Mouse (Mus musculus) MEL (cell line): ENCODE measurements around the gene Sec24d. TPM values are rescaled to one million over a fixed set of nuclear protein-coding genes. Genes with fewer than 3 reads are reported as not detected.
"Not testable (repeated sequence)": the region's sequence is repeated elsewhere in the genome, so short reads cannot be mapped to it uniquely, and the experiment has no call there.

Experiments
- DNase-seq: peaks from one replicate; pipeline ENCODE4 v3.0.0; 2011; ENCODE audit warnings: low read depth, low spot score
- H3K27ac ChIP-seq: 2 replicates; pipeline ENCODE4 v1.5.1; 2012; ENCODE audit warnings: low read depth, mild to moderate bottlenecking, control low read depth, low read length, moderate library complexity; ENCODE audit not compliant: control insufficient read depth
- H3K27me3 ChIP-seq, 2 experiments: fragments of 150-350 bp in 1 of 2; sonication (generic) in 1 of 2; 2 replicates each; pipeline ENCODE4 v1.6.1; 2012; ENCODE audit warnings: low read length in 2 of 2, mild to moderate bottlenecking in 2 of 2, improper control_type of control experiment in 1 of 2, moderate library complexity in 1 of 2; ENCODE audit not compliant: insufficient read depth in 2 of 2, control insufficient read depth in 1 of 2
- H3K36me3 ChIP-seq, 2 experiments: 2 replicates each; pipeline ENCODE4 v1.6.1; 2012 to 2014; ENCODE audit warnings: low read length in 2 of 2, improper control_type of control experiment in 1 of 2, inconsistent platforms in 1 of 2, mild to moderate bottlenecking in 1 of 2; ENCODE audit not compliant: insufficient read depth in 2 of 2, control insufficient read depth in 1 of 2
- H3K4me1 ChIP-seq, 2 experiments: fragments of 150-350 bp in 1 of 2; sonication (generic) in 1 of 2; 2 replicates each; pipeline ENCODE4 v1.6.1; 2012; ENCODE audit warnings: low read length in 2 of 2, improper control_type of control experiment in 1 of 2, mild to moderate bottlenecking in 1 of 2; ENCODE audit not compliant: insufficient read depth in 2 of 2, control insufficient read depth in 1 of 2
- H3K4me3 ChIP-seq, 2 experiments: fragments of 150-350 bp in 1 of 2; sonication (generic) in 1 of 2; 2 replicates each; pipeline ENCODE4 v1.5.1; 2012; ENCODE audit warnings: low read depth in 2 of 2, low read length in 2 of 2, mild to moderate bottlenecking in 2 of 2, moderate library complexity in 2 of 2, control low read depth in 1 of 2, improper control_type of control experiment in 1 of 2; ENCODE audit not compliant: control insufficient read depth in 1 of 2, insufficient read depth in 1 of 2
- H3K79me2 ChIP-seq: 2 replicates; pipeline ENCODE4 v1.6.1; 2012; ENCODE audit warnings: mild to moderate bottlenecking, low read length, moderate library complexity; ENCODE audit not compliant: control insufficient read depth, poor library complexity, insufficient read depth
- H3K9ac ChIP-seq: 2 replicates; pipeline ENCODE4 v1.6.1; 2012; ENCODE audit warnings: low read depth, mild to moderate bottlenecking, control low read depth, low read length, moderate library complexity; ENCODE audit not compliant: control insufficient read depth, poor library complexity, severe bottlenecking
- H3K9me3 ChIP-seq: fragments of 150-350 bp; sonication (generic); replicated peaks from 2 replicates; pipeline ENCODE4 v1.6.1; 2012; ENCODE audit warnings: mild to moderate bottlenecking, low read length, improper control_type of control experiment, moderate library complexity; ENCODE audit not compliant: insufficient read depth
- BHLHE40 ChIP-seq: IDR thresholded peaks from 2 replicates; pipeline ENCODE4 v1.6.1; 2012; ENCODE audit warnings: low read depth, mild to moderate bottlenecking, inconsistent platforms, low read length, improper control_type of control experiment, borderline replicate concordance
- CHD1 ChIP-seq: IDR thresholded peaks from 2 replicates; pipeline ENCODE4 v1.6.1; 2012; ENCODE audit warnings: low read depth, mild to moderate bottlenecking, inconsistent platforms, low read length, improper control_type of control experiment
- CHD2 ChIP-seq: IDR thresholded peaks from 2 replicates; pipeline ENCODE4 v1.6.1; 2011; ENCODE audit warnings: low read length, improper control_type of control experiment
- CTCF ChIP-seq, 3 experiments: IDR thresholded peaks in 2 of 3; conservative IDR thresholded peaks in 1 of 3; 2 replicates each; pipeline ENCODE4 v1.5.1; 2011 to 2012; ENCODE audit warnings: low read length in 3 of 3, low read depth in 2 of 3, mild to moderate bottlenecking in 2 of 3, improper control_type of control experiment in 1 of 3, inconsistent platforms in 1 of 3, mixed read lengths in 1 of 3, moderate library complexity in 1 of 3; ENCODE audit not compliant: control insufficient read depth in 1 of 3, insufficient read depth in 1 of 3, poor library complexity in 1 of 3, severe bottlenecking in 1 of 3
- EP300 ChIP-seq, 2 experiments: IDR thresholded peaks; 2 replicates each; pipeline ENCODE4 v1.6.1; 2011; ENCODE audit warnings: improper control_type of control experiment in 2 of 2, low read length in 2 of 2, low read depth in 1 of 2, mild to moderate bottlenecking in 1 of 2
- ETS1 ChIP-seq: IDR thresholded peaks from 2 replicates; pipeline ENCODE4 v1.6.1; 2012; ENCODE audit warnings: low read depth, mild to moderate bottlenecking, inconsistent platforms, low read length, improper control_type of control experiment, moderate library complexity
- GABPA ChIP-seq: IDR thresholded peaks from 2 replicates; pipeline ENCODE4 v1.6.1; 2012; ENCODE audit warnings: low read depth, mild to moderate bottlenecking, inconsistent platforms, low read length, improper control_type of control experiment, moderate library complexity
- HCFC1 ChIP-seq: IDR thresholded peaks from 2 replicates; pipeline ENCODE4 v1.6.1; 2012; ENCODE audit warnings: low read depth, mild to moderate bottlenecking, inconsistent platforms, low read length, improper control_type of control experiment, moderate library complexity
- KAT2A ChIP-seq: conservative IDR thresholded peaks from 2 replicates; pipeline ENCODE4 v1.6.1; 2012; ENCODE audit warnings: low read depth, low read length, improper control_type of control experiment, inconsistent platforms
- MAX ChIP-seq: IDR thresholded peaks from 2 replicates; pipeline ENCODE4 v1.6.1; 2011; ENCODE audit warnings: low read length, improper control_type of control experiment
- MYC ChIP-seq: IDR thresholded peaks from 2 replicates; pipeline ENCODE4 v1.6.1; 2011; ENCODE audit warnings: low read depth, mild to moderate bottlenecking, low read length, improper control_type of control experiment, moderate library complexity
- POLR2A ChIP-seq, 2 experiments: IDR thresholded peaks; 2 replicates each; pipeline ENCODE4 v1.6.1; 2011 to 2012; ENCODE audit warnings: low read length in 2 of 2, mild to moderate bottlenecking in 2 of 2, control low read depth in 1 of 2, improper control_type of control experiment in 1 of 2, low read depth in 1 of 2, moderate library complexity in 1 of 2; ENCODE audit not compliant: control insufficient read depth in 1 of 2, insufficient read depth in 1 of 2, poor library complexity in 1 of 2
- SIN3A ChIP-seq: IDR thresholded peaks from 2 replicates; pipeline ENCODE4 v1.6.1; 2012; ENCODE audit warnings: low read length, improper control_type of control experiment, inconsistent platforms
- TAL1 ChIP-seq: IDR thresholded peaks from 2 replicates; pipeline ENCODE4 v1.6.1; 2012; ENCODE audit warnings: mild to moderate bottlenecking, inconsistent platforms, low read length, moderate library complexity, mixed read lengths
- TBP ChIP-seq: IDR thresholded peaks from 2 replicates; pipeline ENCODE4 v1.8.0; 2011; ENCODE audit warnings: low read depth, low read length, improper control_type of control experiment
- USF1 ChIP-seq: IDR thresholded peaks from 2 replicates; pipeline ENCODE4 v1.6.1; 2014; ENCODE audit warnings: low read depth, mild to moderate bottlenecking, inconsistent platforms, low read length, improper control_type of control experiment, moderate library complexity
- USF2 ChIP-seq, 2 experiments: IDR thresholded peaks; 2 replicates each; pipeline ENCODE4 v1.6.1; 2011 to 2012; ENCODE audit warnings: improper control_type of control experiment in 2 of 2, low read length in 2 of 2, borderline replicate concordance in 1 of 2, inconsistent platforms in 1 of 2, low read depth in 1 of 2, mild to moderate bottlenecking in 1 of 2; ENCODE audit not compliant: insufficient read depth in 1 of 2
- ZKSCAN1 ChIP-seq: IDR thresholded peaks from 2 replicates; pipeline ENCODE4 v1.6.1; 2012; ENCODE audit warnings: low read depth, mild to moderate bottlenecking, inconsistent platforms, low read length, improper control_type of control experiment, moderate library complexity
- ZNF384 ChIP-seq: IDR thresholded peaks from 2 replicates; pipeline ENCODE4 v1.6.1; 2012; ENCODE audit warnings: low read depth, mild to moderate bottlenecking, inconsistent platforms, low read length, improper control_type of control experiment
- polyA plus RNA-seq, 2 experiments: library from polyadenylated mRNA; stranded (reverse) in 1 of 2; unstranded in 1 of 2; fragments of >175 nt in 1 of 2; fragments of >200 nt in 1 of 2; gene quantifications; 2 replicates each; pipeline versions ENCODE4 v1.2.1 to v1.2.4; 2012; ENCODE audit warnings: low replicate concordance in 2 of 2, low read depth in 1 of 2; ENCODE audit not compliant: insufficient read length in 2 of 2, insufficient read depth in 1 of 2, missing spikeins in 1 of 2
- total RNA-seq: library from RNA; depleted of rRNA; stranded (reverse); fragments of 300-350 nt; gene quantifications from 2 replicates; pipeline ENCODE4 v1.2.3, GENCODE M21; 2012

The Sec24d gene
- total and polyA plus RNA-seq, 3 experiments, result 10.3 to 23.9 TPM; not detected in 1

- TF ChIP-seq POLR2A (IDR thresholded peaks at IDR 0.05; ENCODE audit: control insufficient read depth in 1 of 2, insufficient read depth in 1 of 2, low read depth in 1 of 2, low read length in 2 of 2, poor library complexity in 1 of 2) (peak; percentile 65 to 69; a peak in 3 of 4 replicates), HCFC1 (peak; percentile 87), GABPA (no peak), EP300 (IDR thresholded peaks at IDR 0.05; ENCODE audit: low read depth in 1 of 2, low read length in 2 of 2) (no peak), KAT2A (peak; percentile 60; the same call in 1 of the 2 replicates), SIN3A (peak; percentile 64)
- TF ChIP-seq, all 39 proteins: peak for 12
Measured at GRCm38 (mm10) chr3:123385486-123386156, 118.4 kb downstream of the Sec24d start, which contains the start of gene Mettl14 (continued).

GRCm38 (mm10) chr3:123386157-123386780 lies 119.0 kb downstream of the Sec24d start:
- H3K27ac ChIP-seq, result peak overlapping the region; percentile 54
- H3K9ac ChIP-seq, result peak overlapping the region; percentile 78
- H3K27me3 ChIP-seq, H3K9me3 ChIP-seq, H3K4me1 ChIP-seq, DNase-seq: not testable (repeated sequence)
- H3K4me3 ChIP-seq, result peak overlapping the region; percentile 76 to 94
- peak; percentile 82 for TF ChIP-seq ZNF384
- peaks cover 20% of the 10 kb centered on the region for H3K79me2 ChIP-seq
- H3K36me3 ChIP-seq, result peaks cover 2 to 12% of the 10 kb centered on the region in 2 experiments; a peak in 3 of 4 replicates

- H3K9me3 ChIP-seq, result no peaks in the 10 kb centered on the region
- H3K36me3 ChIP-seq, result no peaks in the 10 kb centered on the region
- H3K79me2 ChIP-seq, result no peaks in the 10 kb centered on the region
- no peak overlapping the region for H3K9ac ChIP-seq
- no peak overlapping the region for H3K4me3 ChIP-seq
- no peaks in the 10 kb centered on the region for H3K4me1 ChIP-seq
- no peak overlapping the region for H3K27ac ChIP-seq
- H3K27me3 ChIP-seq, result peaks cover 0 to 1% of the 10 kb centered on the region in 2 experiments; a peak in 1 of 4 replicates
- no peak for DNase-seq
- TF ChIP-seq HCFC1 (no peak), GABPA (no peak), BHLHE40 (no peak), CHD1 (no peak)
Measured at GRCm38 (mm10) chr3:123391180-123391579, 123.9 kb downstream of the Sec24d start.

GRCm38 (mm10) chr3:123395611-123396010 lies 128.4 kb downstream of the Sec24d start:
- no peak overlapping the region for H3K9ac ChIP-seq
- no peaks in the 10 kb centered on the region for H3K4me1 ChIP-seq
- no peaks in the 10 kb centered on the region for H3K79me2 ChIP-seq
- no peak overlapping the region for H3K4me3 ChIP-seq
- H3K27ac ChIP-seq, result no peak overlapping the region
- no peaks in the 10 kb centered on the region for H3K9me3 ChIP-seq
- TF ChIP-seq TAL1 (no peak), CHD1 (no peak), ZKSCAN1 (no peak), BHLHE40 (no peak), POLR2A (IDR thresholded peaks at IDR 0.05; ENCODE audit: control insufficient read depth in 1 of 2, insufficient read depth in 1 of 2, low read depth in 1 of 2, low read length in 2 of 2, poor library complexity in 1 of 2) (no peak), USF1 (no peak), KAT2A (no peak), USF2 (IDR thresholded peaks at IDR 0.05; ENCODE audit: borderline replicate concordance in 1 of 2, insufficient read depth in 1 of 2, low read depth in 1 of 2, low read length in 2 of 2) (no peak), MAX (no peak), EP300 (IDR thresholded peaks at IDR 0.05; ENCODE audit: low read depth in 1 of 2, low read length in 2 of 2) (no peak), GABPA (no peak), HCFC1 (no peak), ETS1 (no peak), TBP (no peak), CTCF (IDR thresholded peaks at IDR 0.05 in 2 of 3, conservative IDR thresholded peaks at IDR 0.05 in 1 of 3; ENCODE audit: control insufficient read depth in 1 of 3, insufficient read depth in 1 of 3, low read depth in 2 of 3, low read length in 3 of 3, poor library complexity in 1 of 3, severe bottlenecking in 1 of 3) (no peak), MYC (no peak), CHD2 (no peak)
- TF ChIP-seq, all 39 proteins: peak for 0
- Histone ChIP-seq H3K27me3 (peaks cover 1 to 2% of the 10 kb centered on the region in 2 experiments; a peak in 2 of 4 replicates), H3K36me3 (no peaks in the 10 kb centered on the region)
- DNase-seq, result no peak
